Mouse (Mus musculus) E14TG2a.4 (cell line): ENCODE data around the gene Gm10024.

ENCODE experiments used
- CTCF ChIP-seq: conservative IDR thresholded peaks from 2 replicates; pipeline ENCODE4 v1.5.1; 2014; ENCODE audit warnings: low read length
- NANOG ChIP-seq: IDR thresholded peaks from 2 replicates; pipeline ENCODE4 v1.6.1; 2014; ENCODE audit warnings: borderline replicate concordance, low read length, mixed read lengths
- POU5F1 ChIP-seq: IDR thresholded peaks from 2 replicates; pipeline ENCODE4 v1.6.1; 2014; ENCODE audit warnings: low read length, borderline replicate concordance

GRCm38 (mm10) chr10:77726186-77726585 is 14.9 kb downstream of the Gm10024 start, which contains the start of gene Gm10100:
- TF ChIP-seq CTCF (no peak), POU5F1 (no peak), NANOG (no peak)
